Mouse (Mus musculus) heart, adult 8-10 months (tissue): Measurements from ENCODE around the gene Afmid. TPM values are rescaled to one million over a fixed set of nuclear protein-coding genes. Genes with fewer than 3 reads are reported as not detected.
"Not testable (repeated sequence)": the region's sequence is repeated elsewhere in the genome, so short reads cannot be mapped to it uniquely, and the experiment has no call there.

Experiments
- DNase-seq: peaks from one replicate; pipeline ENCODE4 v3.0.0; 2022; ENCODE audit warnings: low spot score
- total RNA-seq, 4 experiments: library from RNA; stranded (reverse); gene quantifications; 2 replicates each; pipeline ENCODE4 v1.2.4; 2022

Afmid gene
- total RNA-seq, result 1 to 10 TPM; 2.3 to 6.0 (median 4.9) TPM

- DNase-seq, result peak; percentile 66
Measured at GRCm38 (mm10) chr11:117825333-117826101, at the start of gene Afmid, which contains the start of gene Tk1. Gene Afmid (plus strand): TSS chr11:117825924. Gene Tk1 (minus strand): TSS chr11:117826092.

- DNase-seq, result no peak
Measured at GRCm38 (mm10) chr11:117776085-117776792, 49.5 kb upstream of the Afmid start.

- DNase-seq, result no peak
Measured at GRCm38 (mm10) chr11:117777111-117777510, 48.6 kb upstream of the Afmid start.

GRCm38 (mm10) chr11:117778031-117778430, 47.7 kb upstream of the Afmid start:
- no peak for DNase-seq

- DNase-seq, result no peak
Measured at GRCm38 (mm10) chr11:117778851-117779433, 46.8 kb upstream of the Afmid start.

GRCm38 (mm10) chr11:117779434-117780198, 46.1 kb upstream of the Afmid start:
- peak; percentile 84 for DNase-seq

GRCm38 (mm10) chr11:117780199-117780515, 45.6 kb upstream of the Afmid start:
- DNase-seq, result no peak

- DNase-seq, result peak; percentile 89
Measured at GRCm38 (mm10) chr11:117780582-117781111, 45.1 kb upstream of the Afmid start.

- peak; percentile 77 for DNase-seq
Measured at GRCm38 (mm10) chr11:117781199-117781821, 44.4 kb upstream of the Afmid start.

GRCm38 (mm10) chr11:117781993-117782704, 43.6 kb upstream of the Afmid start, which contains the start of the genes Tmc8 and Tmc6:
Gene Tmc8 (plus strand): TSS chr11:117782076.
Gene Tmc6 (minus strand): TSS chr11:117782198.
- peak; percentile 71 for DNase-seq

- no peak for DNase-seq
Measured at GRCm38 (mm10) chr11:117782705-117783034, 43.1 kb upstream of the Afmid start.

- peak; percentile 59 for DNase-seq
Measured at GRCm38 (mm10) chr11:117783089-117783488, 42.6 kb upstream of the Afmid start.

- no peak for DNase-seq
Measured at GRCm38 (mm10) chr11:117783683-117784309, 41.9 kb upstream of the Afmid start.

GRCm38 (mm10) chr11:117786294-117786693, 39.4 kb upstream of the Afmid start:
- DNase-seq, result no peak

GRCm38 (mm10) chr11:117788481-117788880, 37.2 kb upstream of the Afmid start:
- DNase-seq, result not testable (repeated sequence)

GRCm38 (mm10) chr11:117790286-117790685, 35.4 kb upstream of the Afmid start:
- peak; percentile 62 for DNase-seq

GRCm38 (mm10) chr11:117790703-117791440, 34.9 kb upstream of the Afmid start:
- DNase-seq, result no peak

- DNase-seq, result no peak
Measured at GRCm38 (mm10) chr11:117791441-117791761, 34.3 kb upstream of the Afmid start.

GRCm38 (mm10) chr11:117792281-117792888, 33.3 kb upstream of the Afmid start:
- no peak for DNase-seq
